Mouse (Mus musculus): ENCODE results near the gene Macrod1. TPM values are rescaled to one million over a fixed set of nuclear protein-coding genes. Genes with fewer than 3 reads are reported as not detected.

Gene Macrod1
- total RNA-seq, 2 experiments from 2014 or later: 6.3 to 7.8 TPM

- no peak for ATAC-seq (replicated peaks; ENCODE audit: poor library complexity, severe bottlenecking)
These were observed 79.4 kb downstream of the Macrod1 start for GRCm38 (mm10) chr19:7136016-7136415.

GRCm38 (mm10) chr19:7136714-7137498, 80.3 kb downstream of the Macrod1 start:
- ATAC-seq (replicated peaks; ENCODE audit: poor library complexity, severe bottlenecking): no peak

DNA sequence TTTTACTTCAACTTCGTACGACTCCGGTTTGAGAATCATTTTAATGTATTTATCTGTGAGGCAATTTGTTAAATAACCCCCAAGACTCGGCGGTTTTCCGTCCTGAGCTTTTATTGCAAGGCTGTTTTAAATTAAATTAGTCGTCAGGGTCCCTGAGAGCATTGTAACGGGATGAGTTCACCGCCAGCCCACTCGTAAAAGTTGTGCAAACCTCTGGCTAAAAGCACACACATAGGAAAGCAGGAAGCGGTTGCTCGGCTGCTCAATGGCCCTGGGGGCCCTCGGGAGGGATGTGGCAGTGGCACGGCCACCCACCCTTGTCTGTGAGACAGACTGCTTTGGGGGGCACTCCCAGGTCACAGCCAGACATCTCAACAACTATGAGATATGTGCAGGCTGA, 81.7 kb downstream of the Macrod1 start:
- no peak for ATAC-seq (replicated peaks; ENCODE audit: poor library complexity, severe bottlenecking)

GRCm38 (mm10) chr19:7139321-7139720, 82.7 kb downstream of the Macrod1 start:
- no peak for ATAC-seq (replicated peaks; ENCODE audit: poor library complexity, severe bottlenecking)

- ATAC-seq (replicated peaks; ENCODE audit: poor library complexity, severe bottlenecking): no peak
These were observed 83.8 kb downstream of the Macrod1 start for GRCm38 (mm10) chr19:7140373-7140772.

GRCm38 (mm10) chr19:7140856-7141421, 84.3 kb downstream of the Macrod1 start:
- ATAC-seq (replicated peaks; ENCODE audit: poor library complexity, severe bottlenecking): no peak

- no peak for ATAC-seq (replicated peaks; ENCODE audit: poor library complexity, severe bottlenecking)
These were observed 85.8 kb downstream of the Macrod1 start for GRCm38 (mm10) chr19:7142207-7142915.

DNA sequence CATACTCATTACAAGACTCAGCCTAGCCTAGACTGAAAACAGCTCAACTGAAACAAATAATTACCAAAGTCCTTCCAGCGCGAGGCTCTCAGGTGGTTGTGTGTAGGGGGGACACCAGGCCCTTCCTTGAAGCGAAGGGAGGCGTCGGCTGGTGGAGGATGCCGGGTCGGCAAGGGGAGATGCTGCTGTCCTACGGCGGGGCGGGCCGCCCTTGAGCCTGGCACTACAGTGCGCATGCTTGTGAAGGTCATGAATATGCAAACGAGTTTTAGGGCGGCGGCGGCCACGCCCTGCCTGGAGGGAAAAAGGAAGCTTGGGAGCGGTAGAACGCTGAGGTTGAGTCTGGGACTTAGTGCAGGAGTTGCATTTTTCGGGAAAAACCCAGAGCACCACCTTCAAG, 87.2 kb downstream of the Macrod1 start:
- ATAC-seq (replicated peaks; ENCODE audit: poor library complexity, severe bottlenecking): peak; percentile 88

GRCm38 (mm10) chr19:7144458-7144857, 87.8 kb downstream of the Macrod1 start:
- ATAC-seq (replicated peaks; ENCODE audit: poor library complexity, severe bottlenecking): no peak

GRCm38 (mm10) chr19:7146376-7146775, 89.8 kb downstream of the Macrod1 start:
- ATAC-seq (replicated peaks; ENCODE audit: poor library complexity, severe bottlenecking): no peak

DNA sequence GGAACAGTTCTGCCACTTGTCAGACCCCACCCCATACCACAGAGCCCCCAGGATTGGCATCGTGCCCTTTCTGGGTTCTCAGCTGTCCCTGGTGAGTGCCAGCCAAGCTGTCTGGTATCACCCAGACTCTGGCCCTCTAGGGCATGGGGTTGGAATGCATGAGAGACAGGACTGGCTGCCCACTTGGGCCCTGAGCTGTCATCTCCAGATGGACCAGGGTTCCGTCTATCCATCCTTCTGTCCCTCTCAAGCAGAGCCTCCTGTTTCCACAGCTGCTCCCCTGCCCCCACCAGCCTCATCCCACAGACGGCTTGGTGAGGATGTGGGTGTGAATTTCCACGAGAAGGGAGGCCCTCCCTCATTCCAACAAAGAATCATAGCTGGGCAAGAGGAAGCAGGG, 91.5 kb downstream of the Macrod1 start:
- no peak for ATAC-seq (replicated peaks; ENCODE audit: poor library complexity, severe bottlenecking)

DNA sequence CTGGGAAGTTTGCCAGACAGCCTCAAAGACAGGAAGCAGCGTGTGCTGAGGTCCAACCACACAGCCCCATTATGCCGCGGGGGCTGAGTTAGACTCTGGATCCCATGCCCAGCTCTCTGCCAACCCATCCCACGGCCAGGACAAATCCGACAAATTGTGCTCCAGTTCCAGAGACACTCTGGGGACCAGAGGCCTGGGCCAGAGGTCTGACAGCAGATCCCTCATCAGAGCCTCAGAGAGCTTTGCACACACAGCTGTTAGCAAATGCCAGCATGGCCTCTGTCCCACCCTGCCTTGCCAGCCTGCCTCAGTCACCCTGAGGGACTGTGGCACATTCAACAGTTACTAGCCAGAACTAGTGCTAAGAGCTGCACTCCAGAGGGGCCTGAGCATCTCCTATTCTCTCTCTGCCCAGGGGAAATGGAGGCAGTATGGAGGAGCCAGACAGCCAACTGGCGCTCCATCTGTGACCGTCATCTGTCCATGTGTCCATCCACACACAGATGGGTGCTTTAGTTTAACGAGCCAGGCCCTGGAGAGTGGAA, 92.0 kb downstream of the Macrod1 start:
- no peak for ATAC-seq (replicated peaks; ENCODE audit: poor library complexity, severe bottlenecking)

GRCm38 (mm10) chr19:7149158-7149685, 92.6 kb downstream of the Macrod1 start:
- no peak for ATAC-seq (replicated peaks; ENCODE audit: poor library complexity, severe bottlenecking)

DNA sequence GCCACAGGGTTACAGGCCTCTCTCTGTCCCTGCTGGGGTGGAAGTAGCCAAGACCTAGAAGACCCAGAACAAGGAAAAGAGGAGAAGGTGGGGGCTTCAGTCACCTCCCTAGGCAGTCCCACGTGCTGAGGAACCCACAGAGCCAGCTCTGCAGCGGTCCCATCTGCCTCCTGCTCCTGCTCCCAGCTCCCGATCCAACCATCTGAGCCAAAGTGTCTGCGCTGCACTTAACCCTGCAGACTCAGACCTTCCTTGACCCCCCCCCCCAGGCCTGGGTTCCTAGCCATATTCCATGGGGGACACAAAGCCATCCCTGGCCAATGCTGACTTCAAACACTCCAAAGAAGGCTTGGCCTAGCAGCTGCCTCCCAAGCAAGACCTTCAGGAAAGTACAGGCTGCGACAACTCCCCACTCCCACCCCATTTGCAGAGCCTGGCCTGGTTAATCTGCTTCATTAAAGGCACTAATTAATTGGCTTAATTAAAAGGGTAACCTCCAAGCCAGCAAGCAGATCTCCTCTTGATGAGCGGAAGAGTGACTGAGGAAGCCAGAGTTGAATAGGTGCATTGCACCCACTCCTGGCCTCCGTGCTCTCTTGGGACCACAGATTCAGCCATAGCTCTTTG, 94.8 kb downstream of the Macrod1 start:
- ATAC-seq (replicated peaks; ENCODE audit: poor library complexity, severe bottlenecking): no peak

DNA sequence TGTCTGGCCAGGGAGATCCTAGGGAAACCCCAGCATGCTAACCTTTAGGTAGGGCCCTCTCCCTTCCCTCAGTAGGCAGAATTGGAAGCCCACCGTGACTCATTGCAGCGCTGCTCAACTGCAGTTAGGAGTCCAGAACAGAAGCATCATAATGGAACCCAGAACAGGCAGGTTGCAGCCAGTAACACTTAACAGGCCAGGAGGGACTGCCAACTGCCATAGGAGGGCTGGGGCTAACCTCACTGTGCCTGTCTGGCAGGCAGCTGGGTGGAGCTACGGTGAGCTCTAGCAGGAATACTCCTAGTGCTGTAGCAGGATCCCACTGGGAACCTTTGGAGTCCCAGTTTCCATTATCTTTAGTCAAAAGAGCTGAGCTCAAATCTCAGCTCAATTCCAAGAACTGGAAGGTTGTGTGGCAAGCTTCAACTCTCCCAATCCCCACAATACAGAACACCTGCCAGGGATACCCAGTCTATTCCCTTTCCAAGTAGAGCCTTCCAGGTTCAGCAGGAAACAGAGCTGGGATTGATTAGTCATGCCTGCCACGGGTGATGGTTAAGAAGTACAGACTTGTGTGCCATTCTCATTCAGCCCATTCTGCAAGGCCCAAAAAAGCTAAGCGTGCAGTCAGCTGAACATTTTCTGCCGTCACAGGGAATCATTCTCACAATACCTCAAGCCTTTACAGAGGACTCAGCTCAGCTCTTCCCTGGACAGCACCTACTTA, 95.5 kb downstream of the Macrod1 start:
- no peak for ATAC-seq (replicated peaks; ENCODE audit: poor library complexity, severe bottlenecking)

DNA sequence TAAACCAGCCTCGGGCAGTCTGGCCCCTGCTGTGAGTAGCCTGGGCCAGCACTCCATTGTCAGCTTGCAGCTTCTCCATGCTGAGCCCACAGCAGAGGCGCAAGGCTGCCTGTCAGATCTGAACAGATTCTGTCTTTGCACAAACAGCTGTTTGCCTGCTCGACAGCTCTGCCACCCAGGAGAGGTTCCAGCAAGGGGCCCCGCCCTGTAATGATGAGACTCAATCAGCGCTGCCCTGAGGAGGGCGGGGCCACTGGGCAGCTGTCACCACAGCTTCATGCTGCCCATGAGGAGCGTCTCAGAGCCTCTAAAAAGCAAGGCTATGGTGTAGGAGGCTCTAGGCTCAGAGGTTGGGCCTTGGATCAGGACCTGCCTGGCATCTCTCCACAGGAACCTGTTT, 96.6 kb downstream of the Macrod1 start:
- no peak for ATAC-seq (replicated peaks; ENCODE audit: poor library complexity, severe bottlenecking)

DNA sequence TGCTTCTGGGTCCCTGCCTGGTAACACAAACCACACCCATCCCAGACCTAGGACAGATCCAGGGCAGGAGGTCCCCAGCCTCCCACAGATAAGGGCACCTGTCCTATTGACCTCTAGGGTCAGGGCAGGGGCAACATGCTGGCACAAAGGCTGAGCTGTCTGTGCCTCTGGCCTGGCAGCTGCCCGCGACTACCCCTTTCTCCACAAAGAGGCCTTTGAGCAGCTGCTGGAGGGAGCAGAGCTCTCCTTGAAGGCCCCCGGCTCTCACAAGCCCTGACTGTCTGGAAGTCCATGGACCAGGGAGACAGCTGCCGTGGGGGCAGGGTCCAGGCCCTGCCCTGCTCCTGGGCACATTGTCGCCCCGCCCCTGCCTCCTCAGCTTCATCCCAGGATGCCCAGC, 98.6 kb downstream of the Macrod1 start:
- ATAC-seq (replicated peaks; ENCODE audit: poor library complexity, severe bottlenecking): no peak

DNA sequence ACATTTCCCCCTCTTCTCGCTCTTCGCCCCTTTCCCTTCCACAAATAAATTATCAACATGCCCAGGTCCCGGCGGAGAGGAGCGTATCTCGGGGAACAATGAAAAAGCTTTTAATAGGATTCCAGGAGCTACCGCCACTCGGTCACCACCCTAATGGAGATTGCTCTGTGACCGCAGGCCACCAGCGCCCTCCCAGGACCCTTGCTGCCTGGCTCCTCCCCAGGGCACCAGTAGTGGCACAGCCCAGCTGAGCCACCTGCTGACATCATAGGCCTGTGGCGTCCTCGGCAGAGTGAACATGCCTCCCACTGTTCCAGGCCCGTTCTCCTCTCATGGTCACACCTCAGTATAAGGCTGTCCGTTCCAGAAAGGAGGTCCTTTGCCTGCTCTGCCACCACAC, 101.1 kb downstream of the Macrod1 start:
- ATAC-seq (replicated peaks; ENCODE audit: poor library complexity, severe bottlenecking): no peak

- no peak for ATAC-seq (replicated peaks; ENCODE audit: poor library complexity, severe bottlenecking)
These were observed 103.7 kb downstream of the Macrod1 start for GRCm38 (mm10) chr19:7160151-7160906.

Data from granulocyte monocyte progenitor cell, adult 5-6 weeks (primary cell).